Mouse (Mus musculus) retina, adult 2 months (tissue): Measurements from ENCODE around the gene Scgb1b7.
"Not testable (repeated sequence)": the region's sequence is repeated elsewhere in the genome, so short reads cannot be mapped to it uniquely, and the experiment has no call there.

Experiments
- DNase-seq: peaks from one replicate; pipeline ENCODE4 v3.0.0-alpha.2; 2012; ENCODE audit warnings: low read depth, low spot score

The Scgb1b7 gene

GRCm38 (mm10) chr7:31712365-31712764 lies at the start of gene Scgb1b7:
Gene Scgb1b7, plus strand, starts transcription at chr7:31712665.
- not testable (repeated sequence) for DNase-seq

GRCm38 (mm10) chr7:31705657-31706056 lies 6.8 kb upstream of the Scgb1b7 start, which contains the start of gene Scgb2b7:
Gene Scgb2b7, minus strand, starts transcription at chr7:31705757.
- DNase-seq: not testable (repeated sequence)
